Mouse (Mus musculus) monocyte, adult 2 months (primary cell): ENCODE measurements around the gene Rtn3.

Source experiments
- DNase-seq, 2 experiments: peaks; one replicate each; pipeline ENCODE4 v3.0.0; 2022; ENCODE audit warnings: low spot score in 2 of 2, low read depth in 1 of 2

The Rtn3 gene

DNA sequence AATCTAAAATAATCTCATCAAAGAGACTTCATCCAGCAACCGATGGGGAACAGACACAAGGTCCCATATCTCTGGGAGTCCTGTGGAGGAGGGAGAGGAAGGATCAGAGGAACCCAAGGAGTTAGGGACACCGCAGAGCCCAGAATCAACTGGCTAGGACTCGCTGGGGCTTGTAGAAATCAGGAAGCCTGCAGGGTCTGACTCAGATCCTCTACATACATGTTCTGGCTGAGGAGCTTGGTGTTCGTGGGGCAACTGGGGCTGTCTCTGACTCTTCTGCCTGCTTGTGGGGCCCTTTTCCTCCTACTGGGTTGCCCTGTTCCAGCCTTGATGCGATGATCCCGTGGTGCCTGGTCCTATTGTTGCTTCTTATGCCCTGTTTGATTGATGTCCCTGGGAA, 8.9 kb upstream of the Rtn3 start:
- DNase-seq = no peak

DNA sequence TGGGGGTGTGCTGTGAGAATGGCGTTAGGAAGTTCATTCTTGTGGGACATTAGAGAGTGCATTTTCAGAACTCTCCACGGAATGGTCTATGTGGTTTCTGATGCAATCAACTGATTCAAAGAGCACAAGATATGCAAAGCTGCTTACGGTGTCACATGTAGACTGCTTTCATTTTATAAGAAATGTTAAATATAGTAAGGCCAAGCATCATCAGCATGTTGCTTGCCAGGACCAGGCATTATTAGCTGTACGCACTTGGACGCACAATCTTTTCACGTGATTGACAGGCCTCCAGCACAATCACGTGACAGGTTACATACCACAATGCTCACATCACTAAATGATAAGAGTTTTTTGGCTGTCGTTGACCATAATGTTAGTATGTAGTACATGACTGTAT, 4.6 kb upstream of the Rtn3 start:
- DNase-seq = no peak

DNA sequence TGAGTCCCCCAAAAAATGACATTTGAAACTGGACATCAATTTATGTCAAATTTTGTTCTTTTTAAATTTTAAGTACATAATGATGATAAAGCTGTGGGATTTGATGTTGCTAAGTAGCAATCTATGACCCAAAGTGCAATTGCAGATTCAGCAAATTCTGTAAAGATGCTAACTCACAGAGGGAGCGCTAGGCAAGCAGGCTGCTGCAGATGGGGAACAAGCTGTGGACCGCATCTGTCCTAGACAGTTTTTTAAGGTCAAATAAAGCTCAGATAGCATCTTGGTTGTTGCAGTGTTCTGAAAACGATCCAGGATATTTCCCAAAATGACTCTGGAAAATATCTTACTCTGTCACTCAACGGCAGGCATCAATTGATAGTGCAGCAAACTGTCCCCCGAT, 995 bp upstream of the Rtn3 start:
- no peak for DNase-seq

DNA sequence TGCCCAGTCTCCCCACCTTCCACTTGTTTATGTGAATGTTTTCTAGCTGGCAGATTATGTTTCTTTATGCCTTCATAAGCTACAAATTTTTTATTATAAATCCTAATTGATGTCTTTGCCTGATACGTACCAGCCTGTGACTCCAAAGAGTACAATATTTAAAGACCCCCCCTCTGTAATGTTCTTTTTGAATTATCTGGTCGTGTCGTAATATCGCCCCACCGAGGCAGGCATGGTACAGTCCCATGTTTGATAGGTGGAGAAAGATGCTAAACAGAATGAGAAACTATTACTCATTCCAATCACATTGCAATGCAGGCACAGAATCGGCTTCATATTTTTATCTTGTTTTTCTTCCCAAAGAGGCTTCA, 416 bp upstream of the Rtn3 start:
- DNase-seq = no peak

DNA sequence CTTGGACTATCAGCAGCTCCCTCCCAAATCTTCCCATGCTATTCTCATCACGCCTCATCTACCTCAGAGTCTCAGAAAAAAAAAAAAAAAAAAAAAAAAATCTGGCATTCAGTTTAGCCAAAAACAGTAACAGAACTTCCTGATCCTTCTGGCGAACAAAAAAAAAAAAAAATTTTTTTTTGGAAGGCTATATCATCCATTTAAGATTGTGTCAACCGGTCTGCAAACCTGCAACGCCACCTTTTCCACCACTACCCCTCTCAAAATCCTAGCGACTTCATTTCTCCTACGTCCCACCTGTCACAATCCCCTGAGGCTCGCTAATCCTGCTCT, 849 bp downstream of the Rtn3 start:
- DNase-seq = no peak

DNA sequence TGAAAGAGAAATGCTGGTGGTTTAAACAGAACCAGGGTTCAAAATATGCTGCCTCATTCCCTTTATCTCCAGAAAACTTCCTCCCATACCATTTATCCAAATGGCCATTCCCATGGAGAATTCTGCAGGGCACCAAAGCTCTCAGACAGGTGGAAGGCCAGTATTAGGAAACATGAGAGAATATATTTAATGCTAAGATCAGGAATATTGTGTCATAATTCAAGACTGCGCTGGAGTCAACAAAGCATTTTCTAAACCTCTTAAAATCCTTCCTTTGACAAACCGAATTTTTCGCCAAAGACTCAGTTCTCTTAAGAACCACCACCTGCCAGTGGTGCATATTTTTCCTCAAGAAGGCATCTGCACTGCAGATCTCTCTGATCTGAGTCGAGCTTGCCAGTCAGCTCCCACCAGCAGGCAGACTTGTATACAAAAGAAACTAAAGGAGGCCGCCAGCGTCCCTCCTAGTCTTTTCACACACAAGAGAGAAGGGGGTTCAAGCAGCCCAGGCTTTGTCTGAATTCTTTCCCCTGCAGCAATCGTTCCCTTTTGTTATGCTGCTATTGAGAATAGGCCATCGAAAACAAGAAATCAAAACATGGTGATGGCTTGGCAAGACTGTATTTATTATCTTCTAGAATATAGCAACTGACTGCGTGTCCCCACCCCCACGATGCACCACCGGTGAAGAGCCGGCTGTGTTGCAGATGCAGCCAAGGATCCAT, 1.4 kb downstream of the Rtn3 start:
- DNase-seq = no peak

DNA sequence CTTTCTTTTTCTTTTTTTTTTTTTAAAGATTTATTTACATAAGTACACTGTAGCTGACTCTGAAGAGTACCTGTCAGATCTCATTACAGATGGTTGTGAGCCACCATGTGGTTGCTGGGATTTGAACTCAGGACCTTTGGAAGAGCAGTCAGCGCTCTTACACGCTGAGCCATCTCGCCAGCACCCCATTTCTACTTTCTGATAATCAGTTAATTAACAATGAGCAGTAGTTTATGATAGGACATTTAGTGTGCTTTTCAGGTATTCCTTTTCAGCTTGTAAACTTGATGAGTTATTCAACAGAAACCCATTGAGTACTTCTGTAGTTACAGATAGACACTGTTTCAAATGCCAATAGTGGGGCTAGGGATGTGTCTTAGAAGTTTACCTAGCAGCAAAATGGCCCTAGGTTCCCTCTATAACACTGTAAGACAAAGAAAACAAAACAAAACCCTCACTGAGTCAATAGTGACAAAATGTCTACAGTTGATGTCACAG, 3.3 kb downstream of the Rtn3 start:
- no peak for DNase-seq

DNA sequence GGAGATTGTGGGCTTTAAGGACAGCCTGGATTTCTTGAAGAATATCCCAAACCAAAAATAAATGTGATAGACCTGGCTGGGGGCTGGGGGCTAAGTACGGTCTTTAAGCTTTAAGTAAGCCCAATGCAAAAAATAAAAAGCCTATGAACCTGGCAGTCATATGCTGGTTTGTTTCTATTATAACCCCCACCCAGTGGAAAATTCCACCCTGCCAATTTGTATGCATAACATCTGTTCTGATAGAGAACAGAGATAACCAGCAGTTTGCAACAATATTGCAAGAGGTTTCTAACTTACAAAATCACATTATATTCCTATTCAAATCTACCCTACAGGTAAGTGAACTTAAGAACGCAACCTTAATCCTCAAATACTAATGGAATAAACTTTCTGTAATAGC, 12.4 kb downstream of the Rtn3 start:
- no peak for DNase-seq

DNA sequence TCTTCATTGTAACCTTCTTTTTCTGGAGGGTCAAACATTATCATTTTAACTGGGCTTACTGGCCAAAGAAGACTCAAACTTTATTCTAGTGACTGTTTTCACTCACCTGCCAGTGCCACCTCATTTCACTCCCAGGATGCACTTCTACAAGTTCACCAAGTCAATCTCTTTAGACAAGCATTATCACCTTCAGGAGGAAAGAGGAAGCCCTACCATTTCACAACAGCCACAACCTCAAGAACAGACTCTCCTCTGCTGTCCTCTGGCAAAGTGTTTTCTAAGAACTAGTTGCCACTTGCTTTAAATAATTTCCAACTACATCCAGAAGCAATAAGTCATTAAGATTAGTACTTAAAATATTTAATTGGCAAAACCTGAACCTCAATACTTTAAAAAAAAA, 15.2 kb downstream of the Rtn3 start:
- DNase-seq = no peak

DNA sequence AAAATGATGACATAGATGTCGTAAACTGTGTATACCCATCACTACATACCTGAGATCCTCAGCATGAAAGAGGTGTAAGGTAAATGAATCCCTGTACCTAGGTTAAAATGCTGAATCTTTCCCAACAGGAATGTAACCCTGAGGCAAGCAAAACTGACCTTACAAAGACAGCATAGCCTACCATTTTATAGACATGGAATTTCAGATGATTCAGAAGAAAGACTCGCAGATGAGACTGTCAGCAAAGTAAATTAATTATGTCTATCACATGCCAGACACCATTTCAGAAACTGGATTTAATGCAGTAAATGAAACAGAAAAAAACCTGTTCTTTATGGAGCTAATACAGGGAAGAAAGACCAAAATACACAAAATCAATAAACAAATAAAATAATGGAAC, 23.7 kb downstream of the Rtn3 start:
- DNase-seq = no peak

DNA sequence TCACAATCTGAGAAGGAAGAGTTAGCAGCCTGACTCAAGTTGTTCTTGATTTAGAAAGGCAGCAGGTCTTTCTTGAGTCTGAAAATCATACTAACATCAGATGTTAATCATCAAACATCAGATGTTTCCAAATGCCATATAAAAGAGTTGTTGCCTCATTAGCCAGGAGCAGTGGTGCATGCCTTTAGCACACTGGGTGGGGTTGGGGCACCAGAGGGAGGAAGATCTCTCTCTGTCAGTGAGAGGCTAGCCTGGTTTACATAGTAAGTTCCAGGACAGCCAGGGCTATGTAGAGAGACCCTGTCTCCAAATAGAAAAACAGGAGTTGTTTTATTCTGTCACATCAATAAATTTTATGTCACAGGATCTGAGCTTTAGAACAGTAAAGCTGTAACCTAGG, 24.2 kb downstream of the Rtn3 start:
- DNase-seq = no peak

DNA sequence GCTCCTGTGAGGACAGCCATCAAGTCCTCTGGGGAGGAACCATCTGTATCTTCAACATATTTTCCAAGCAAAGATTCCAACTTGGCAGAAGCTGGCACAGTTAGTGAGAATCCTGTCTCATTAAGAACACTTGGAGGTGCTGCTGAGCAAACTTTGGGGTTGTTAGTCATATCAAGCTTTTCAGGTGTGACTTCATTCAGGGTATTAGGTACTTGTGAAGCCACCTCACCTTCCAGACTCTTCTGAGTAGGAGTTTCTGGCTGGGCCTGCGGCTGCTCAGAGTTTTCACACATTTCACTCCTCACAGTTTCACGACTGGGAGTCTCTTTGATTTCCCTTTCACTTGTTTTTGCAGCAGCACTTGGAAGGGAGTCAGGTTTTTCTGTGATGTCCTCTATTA, 26.3 kb downstream of the Rtn3 start:
- DNase-seq = no peak

DNA sequence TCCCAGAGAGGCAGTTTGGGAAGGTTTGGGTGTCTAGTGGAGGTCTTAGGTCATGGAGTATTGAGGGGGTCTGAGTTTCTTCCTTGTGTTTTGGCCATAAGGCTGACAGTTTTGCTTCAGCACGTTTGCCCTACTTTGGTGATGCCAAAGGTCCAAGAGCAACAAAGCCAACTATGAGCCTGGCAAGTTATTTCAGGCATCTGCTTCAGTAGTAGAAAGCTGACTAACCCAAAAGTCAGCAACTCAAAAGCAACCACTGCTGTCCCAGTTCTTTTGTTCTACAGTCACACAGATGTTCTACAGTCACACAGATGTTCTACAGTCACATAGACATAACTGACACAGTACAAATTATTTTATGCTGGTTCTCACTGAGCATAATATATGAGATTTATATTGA, 37.5 kb downstream of the Rtn3 start:
- no peak for DNase-seq

DNA sequence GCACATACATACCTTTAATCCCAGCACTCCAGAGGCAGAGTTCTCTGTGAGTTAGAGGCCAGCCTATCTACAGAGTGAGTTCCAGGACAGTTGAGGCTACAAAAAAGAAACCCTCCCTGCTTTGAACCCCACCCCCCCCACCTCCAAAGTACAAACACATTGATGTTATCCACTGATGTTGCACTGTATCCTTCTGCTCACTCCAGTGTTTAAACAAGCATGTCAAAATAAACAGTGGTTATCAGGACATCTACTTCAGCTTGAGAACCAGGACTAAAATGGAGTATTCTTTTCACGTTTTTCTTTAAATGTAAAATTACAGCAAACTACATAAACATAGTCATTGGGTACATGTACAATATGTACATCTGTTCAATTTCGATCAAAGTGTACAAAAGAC, 38.0 kb downstream of the Rtn3 start:
- no peak for DNase-seq

DNA sequence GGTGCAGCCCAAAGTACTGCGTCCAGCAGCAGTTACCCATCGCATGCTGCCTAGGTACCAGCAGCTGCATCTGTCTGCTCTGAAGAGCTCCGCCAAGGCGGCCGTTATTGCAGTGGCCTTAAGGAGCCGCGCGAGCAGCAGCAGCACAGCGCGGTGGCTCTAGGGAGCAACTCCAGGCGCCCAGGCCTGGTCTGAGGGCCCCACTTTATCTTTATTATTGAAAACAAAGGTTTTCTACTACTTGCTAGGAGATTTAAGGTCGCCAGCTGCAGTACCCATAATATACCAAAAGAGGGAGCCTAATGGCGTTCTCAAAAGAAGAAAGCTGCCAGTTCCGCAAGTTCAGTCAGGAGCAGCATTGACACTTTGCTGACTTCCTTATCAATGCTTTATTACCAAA, 41.6 kb downstream of the Rtn3 start:
- DNase-seq = no peak

DNA sequence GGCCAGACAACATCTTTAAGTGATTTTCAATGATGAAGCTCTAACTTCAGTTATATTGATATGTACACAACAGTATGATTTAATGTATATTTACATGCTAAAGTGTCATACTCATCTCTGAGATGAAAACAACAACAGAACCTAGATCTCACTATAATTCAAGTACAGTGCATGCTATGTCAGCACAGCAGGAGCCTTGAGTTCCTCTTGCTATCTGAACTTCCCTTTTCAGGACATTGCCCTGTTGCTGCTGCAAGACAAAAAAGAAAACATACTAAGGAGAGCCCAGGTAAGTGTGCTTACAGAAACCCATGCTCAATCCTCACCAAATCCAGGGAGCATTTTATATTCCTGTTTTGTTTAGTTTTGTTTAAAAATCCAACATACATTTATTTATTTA, 44.8 kb downstream of the Rtn3 start:
- DNase-seq = no peak

DNA sequence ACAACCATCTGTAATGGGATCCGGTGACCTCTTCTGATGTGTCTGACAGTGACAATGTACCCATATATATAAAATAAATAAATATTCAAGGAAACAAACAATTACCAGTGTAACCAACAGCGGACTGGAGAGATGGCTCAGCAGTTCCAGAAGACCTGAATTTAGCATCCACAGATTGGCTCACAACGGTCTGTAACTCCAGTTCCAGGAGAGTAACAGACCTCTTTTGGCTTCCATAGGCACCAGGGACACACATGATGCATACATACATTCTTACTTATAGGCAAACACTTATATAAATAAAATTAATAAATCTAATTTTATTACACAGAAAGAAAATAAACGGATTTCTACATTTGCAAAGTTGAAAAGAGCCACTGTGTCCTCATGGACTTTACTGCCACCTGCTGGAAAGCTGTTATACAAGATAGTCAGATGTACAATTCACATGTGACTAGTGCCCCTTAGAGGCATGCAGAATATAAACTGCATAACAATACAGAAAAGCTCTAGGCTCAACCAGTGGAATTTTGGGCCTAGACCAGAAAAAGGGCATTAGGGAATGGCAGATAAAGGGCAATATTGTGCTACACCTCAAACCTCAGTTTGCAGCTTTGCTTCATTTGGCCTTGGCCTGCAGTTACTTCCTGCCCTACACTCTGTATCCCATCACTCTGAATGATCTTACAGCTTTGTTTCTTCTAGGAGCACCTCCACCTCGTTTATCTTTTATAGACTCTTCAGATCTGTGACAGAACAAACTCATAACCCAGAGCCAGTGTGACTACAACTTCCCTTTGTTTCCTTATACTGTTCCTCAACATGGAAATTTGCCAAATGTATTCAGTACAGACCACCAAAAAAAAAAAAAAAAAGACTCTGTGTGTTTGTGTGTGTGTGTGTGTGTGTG, 46.8 kb downstream of the Rtn3 start:
- no peak for DNase-seq

DNA sequence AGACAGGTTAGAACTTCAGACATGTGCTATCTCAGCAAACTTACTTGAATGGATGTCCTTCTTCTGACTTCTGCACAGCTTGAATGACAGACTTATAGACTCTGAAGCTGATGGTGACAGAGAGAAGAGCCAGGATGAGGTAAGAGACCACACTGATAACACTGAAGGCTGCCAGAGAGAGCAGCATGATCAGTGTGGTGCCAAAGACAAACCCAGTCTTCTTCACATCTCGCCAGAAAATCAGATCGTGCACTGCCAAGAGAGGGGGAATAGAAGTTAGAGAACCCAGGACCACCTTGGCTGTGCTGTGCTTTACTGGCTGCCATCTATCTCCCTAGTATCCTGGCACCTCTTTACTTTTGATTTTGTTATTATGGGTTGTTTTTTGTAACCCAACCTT, 48.2 kb downstream of the Rtn3 start:
- no peak for DNase-seq

DNA sequence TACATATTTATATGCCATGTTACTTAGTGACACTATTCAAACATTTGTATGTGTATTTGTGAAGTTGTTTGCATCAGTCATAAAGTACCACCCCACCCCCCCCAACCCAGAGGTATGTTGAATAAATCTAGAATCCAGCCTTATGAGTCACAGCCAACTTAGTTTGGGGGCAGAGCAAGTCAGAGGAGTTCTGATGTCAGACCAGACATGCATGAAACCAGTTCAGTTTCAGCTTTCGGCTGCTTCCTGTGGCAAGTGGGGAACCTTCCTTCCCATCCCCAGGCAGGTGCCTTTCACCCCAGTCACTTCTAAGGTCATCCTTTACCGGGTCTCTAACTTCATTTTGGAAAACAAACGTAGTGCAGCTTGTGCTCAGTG, 57.7 kb downstream of the Rtn3 start:
- no peak for DNase-seq

DNA sequence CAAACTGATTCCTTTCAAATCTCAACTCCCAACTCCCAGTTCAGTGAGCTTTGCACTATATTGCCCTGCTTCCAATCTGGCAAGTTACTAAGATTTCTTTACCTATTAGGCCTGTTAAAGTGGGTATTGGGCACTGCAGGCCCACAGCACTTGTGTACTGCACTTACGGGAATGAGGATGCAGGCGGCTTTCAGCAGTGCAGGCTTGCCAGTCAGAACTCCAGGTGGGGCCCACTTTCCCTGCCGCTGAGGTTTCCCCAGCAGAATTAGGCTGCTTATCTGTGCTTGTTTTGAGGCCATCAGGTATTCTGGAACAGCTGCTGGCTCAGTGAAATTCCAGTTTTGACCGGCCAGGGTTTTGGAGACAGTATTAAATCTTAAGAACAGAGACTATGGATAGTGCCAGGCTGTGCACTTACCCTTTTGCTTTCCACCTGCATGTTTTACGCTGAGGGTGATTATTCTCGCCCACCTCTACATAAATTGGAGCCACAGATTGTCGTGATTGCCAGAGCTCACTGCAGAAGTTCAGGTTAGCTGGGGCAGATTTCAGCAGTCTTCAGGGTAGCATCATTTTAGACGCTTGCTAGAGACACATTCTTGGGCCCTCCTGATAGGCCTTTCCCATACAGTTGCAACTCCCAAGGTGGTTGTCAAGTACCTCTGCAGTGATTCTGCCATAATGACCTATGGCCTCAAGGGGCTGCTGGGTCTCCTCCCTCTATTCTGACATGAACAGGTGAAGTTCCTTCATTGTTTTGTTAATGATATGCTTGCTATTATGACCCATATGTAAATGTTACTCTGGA, 58.3 kb downstream of the Rtn3 start:
- DNase-seq = no peak

DNA sequence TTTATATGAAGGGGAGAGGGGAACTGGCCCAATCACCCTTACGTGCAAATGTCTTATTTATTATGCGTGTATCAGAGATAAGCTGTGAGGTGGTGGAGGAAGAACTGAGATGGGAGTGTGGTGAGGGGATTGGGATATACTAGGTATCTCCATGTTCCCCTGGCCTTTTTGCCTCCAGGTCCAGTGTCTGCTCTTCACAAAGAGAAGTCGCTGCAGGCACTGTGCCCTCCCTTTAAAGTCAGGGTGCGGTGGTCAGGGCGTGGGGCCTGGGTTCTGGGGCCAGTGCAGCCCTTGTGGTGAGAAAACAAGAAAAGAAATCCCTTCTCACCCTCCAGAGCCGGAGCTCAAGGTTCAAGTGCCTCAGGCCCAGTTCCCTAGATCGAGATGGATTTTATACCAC, 59.0 kb downstream of the Rtn3 start:
- no peak for DNase-seq

DNA sequence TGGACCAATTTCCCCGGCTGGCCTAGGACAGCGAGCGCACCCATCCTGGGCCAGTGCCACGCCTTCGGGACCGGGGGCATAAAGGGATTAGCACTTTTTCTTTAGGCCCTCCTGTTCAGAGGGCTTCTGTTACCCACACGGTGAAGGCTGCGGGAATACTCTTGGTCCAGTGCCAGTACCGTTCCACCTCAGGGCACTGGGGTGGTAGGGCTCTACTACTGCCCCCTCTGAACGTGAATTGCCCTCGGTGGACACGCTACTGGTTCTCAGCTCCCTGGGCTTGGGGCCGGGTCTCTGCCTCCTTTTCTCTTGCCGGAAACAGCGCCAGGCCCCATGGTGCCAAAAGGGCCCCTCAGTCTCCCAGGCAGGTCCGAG, 59.4 kb downstream of the Rtn3 start:
- DNase-seq = no peak
